Mouse (Mus musculus): Measurements from ENCODE around the gene Zfp212. TPM values are rescaled to one million over a fixed set of nuclear protein-coding genes. Genes with fewer than 3 reads are reported as not detected.

The Zfp212 gene
- polyA plus RNA-seq (2015; fragmentation: Nextera tagmentation; extraction: Ambion mirVana) = 22.1 and 24.6 TPM in 2 replicates

DNA sequence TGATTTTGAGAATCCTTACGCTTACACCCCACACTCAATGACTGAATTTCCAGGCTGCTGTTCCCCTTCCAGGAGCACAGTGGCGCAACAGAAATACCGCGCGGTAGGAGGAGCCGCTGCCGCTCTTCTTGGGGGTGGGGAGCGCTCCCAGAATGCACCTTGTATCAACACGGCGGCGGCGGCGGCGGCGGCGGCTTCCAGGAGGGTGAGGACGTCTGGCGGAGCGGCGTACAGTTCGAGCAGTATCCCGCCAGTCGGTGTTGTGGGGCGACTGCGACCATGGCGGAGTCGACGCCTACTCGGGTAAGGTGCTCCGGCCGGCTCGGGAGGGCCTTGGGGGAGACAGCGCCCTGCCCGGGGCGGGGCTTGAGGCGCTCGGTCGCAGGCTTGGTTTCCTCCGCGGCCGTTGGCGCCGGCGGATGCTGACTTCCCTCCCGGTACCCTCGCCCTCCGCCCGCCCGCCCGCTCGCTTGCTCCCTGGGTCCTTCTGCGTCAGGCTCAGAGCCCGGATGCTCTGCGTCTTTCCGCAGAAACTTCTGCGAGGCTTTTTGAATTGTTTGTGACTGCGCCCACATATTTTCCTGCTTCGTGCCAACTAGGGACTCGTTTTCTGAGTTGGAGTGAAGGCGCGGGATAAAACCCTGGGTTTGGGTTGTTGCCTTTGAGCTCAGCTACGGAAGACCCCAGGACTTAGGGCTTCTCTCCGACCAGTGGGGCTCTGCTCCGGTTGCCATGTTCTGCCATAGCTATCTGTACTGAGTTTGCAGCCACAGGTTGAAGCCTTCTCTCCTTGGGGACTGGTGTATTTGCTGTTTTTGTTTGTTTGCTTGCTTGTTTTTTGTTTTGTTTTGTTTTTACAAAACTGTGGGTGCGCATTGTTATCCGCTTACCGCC lies at the start of gene Zfp212:
Zfp212 (plus strand) TSS at position 30 of the 894 bp plus-strand sequence.
- Histone ChIP-seq H3K4me1 (peaks cover 19% of the 10 kb centered on the region), H3K36me3 (no peaks in the 10 kb centered on the region), H3K27ac (replicated peaks) (peak within 1 kb of the TSS; percentile 98), H3K27me3 (no peaks in the 10 kb centered on the region), H3K4me3 (peak within 1 kb of the TSS; percentile 94), H3K9me3 (no peaks in the 10 kb centered on the region), H3K4me2 (replicated peaks) (peak within 1 kb of the TSS; percentile 62), H3K9ac (replicated peaks) (peak within 1 kb of the TSS; percentile 90)
- peak; percentile 97 for ATAC-seq (replicated peaks)
- WGBS = under 1% methylated on average over 67 of the region's 67 CpGs

DNA sequence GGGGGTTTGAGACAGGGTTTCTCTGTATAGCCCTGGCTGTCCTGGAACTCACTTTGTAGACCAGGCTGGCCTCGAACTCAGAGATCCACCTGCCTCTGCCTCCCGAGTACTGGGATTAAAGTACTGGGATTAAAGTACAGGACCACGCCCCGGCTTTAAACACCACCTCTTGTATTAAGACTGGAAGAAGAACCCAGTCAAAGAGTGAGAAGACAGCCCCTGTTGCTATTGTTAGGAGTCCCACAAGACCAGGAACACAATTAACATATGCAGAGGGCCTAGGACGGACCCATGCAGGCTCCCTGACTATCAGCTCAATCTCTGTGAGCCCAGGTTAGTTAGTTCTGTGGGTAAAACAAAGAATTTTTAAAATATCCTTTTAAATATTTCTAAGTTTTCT lies 48.0 kb upstream of the Zfp212 start:
- H3K9me3 ChIP-seq = no peaks in the 10 kb centered on the region
- H3K36me3 ChIP-seq = peaks cover 10% of the 10 kb centered on the region
- H3K4me1 ChIP-seq = no peaks in the 10 kb centered on the region
- no peak overlapping the region for H3K4me3 ChIP-seq
- whole genome bisulfite sequencing = 89% methylated on average over 5 of the region's 5 CpGs
- no peaks in the 10 kb centered on the region for H3K27me3 ChIP-seq
- no peak overlapping the region for H3K4me2 ChIP-seq (replicated peaks)
- no peak for ATAC-seq (replicated peaks)
- no peak overlapping the region for H3K27ac ChIP-seq (replicated peaks)
- no peak overlapping the region for H3K9ac ChIP-seq (replicated peaks)

DNA sequence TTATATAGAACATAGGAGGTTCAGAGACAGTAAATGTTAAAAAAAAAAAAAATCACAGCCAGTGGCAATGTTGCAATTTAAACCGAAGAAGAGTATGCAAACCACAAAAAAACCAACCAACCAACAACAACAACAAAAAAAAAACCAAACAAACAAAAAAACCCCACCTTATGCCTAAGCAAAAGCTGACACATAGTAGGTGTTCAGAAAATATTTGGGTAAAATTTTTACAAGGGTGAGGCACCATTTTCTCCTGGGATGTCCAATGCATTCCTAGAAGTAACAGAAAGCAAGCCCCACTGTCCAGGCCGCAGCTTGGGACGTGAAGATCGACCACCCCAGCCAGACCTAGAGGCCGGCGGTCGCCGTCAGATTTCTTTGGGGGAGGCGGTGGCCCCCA lies 43.2 kb upstream of the Zfp212 start, which contains the start of gene Zfp282:
Zfp282 (plus strand) TSS at position 147 of the 400 bp plus-strand sequence.
- H3K4me3 ChIP-seq = peak within 1 kb of the TSS; percentile 100
- H3K36me3 ChIP-seq = peaks cover 18% of the 10 kb centered on the region
- ATAC-seq (replicated peaks) = no peak
- H3K9me3 ChIP-seq = no peaks in the 10 kb centered on the region
- peak within 1 kb of the TSS; percentile 78 for H3K4me2 ChIP-seq (replicated peaks)
- H3K27me3 ChIP-seq = no peaks in the 10 kb centered on the region
- H3K27ac ChIP-seq (replicated peaks) = peak within 1 kb of the TSS; percentile 98
- WGBS = 7% methylated on average over 9 of the region's 9 CpGs
- peak within 1 kb of the TSS; percentile 99 for H3K9ac ChIP-seq (replicated peaks)
- H3K4me1 ChIP-seq = peaks cover 21% of the 10 kb centered on the region

DNA sequence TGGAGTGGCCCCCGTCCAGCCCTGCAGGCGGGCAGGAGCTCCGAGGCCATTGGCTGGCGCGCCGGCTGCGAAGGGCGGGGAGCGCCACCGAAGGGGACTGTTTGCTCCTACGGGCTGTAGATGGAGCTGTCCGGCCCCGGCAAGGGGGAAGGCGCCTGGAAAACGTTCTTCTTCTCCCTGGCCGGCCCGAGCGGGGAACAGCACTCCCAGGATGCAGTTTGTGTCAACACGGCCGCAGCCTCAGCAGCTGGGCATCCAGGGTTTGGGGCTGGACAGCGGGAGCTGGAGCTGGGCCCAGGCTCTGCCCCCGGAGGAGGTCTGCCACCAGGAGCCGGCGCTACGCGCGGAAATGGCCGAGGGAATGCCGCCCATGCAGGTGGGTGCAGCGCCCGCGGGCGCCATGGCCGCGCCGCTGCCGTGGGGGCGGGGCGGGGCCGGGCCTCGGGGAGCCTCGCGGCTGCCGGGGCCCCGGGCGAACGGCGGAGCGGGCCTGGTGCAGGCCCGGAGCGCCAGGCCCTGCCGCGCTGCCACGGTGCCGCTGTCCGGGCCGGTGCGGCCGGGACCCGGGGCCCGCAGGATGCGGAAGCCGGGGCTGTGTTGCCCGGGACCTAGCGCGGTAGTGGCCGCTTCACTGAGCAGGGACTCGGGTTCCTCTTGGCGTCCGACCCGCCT lies 42.7 kb upstream of the Zfp212 start:
- Histone ChIP-seq H3K9ac (replicated peaks) (peak overlapping the region; percentile 99), H3K36me3 (peaks cover 22% of the 10 kb centered on the region), H3K27me3 (no peaks in the 10 kb centered on the region), H3K4me1 (peaks cover 21% of the 10 kb centered on the region), H3K9me3 (no peaks in the 10 kb centered on the region), H3K4me2 (replicated peaks) (peak overlapping the region; percentile 78), H3K27ac (replicated peaks) (peak overlapping the region; percentile 98), H3K4me3 (peak overlapping the region; percentile 100)
- peak; percentile 97 for ATAC-seq (replicated peaks)
- under 1% methylated on average over 58 of the region's 71 CpGs for WGBS

DNA sequence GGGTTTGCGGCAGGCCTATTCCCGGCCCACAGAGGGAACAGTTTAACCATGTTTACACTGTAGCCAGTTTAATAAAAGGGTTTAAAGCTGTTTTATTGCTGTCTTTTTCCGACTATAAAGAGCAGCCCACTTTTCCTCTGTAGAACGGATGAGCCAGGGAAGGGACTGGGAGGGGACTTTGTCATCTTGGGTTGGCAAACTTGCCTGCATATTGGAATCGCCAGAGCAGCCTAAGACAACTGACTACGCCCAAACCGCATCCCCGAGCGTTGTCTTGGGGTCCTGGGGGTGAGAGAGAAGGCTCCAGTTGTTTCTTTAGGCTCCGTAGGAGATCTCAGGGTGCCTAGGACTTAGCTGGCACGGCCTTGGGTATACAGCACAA lies 42.2 kb upstream of the Zfp212 start:
- Histone ChIP-seq H3K4me1 (peaks cover 21% of the 10 kb centered on the region), H3K4me2 (replicated peaks) (peak overlapping the region; percentile 78), H3K27me3 (no peaks in the 10 kb centered on the region), H3K4me3 (peak overlapping the region; percentile 100), H3K9me3 (no peaks in the 10 kb centered on the region), H3K36me3 (peaks cover 27% of the 10 kb centered on the region), H3K27ac (replicated peaks) (peak overlapping the region; percentile 98), H3K9ac (replicated peaks) (peak overlapping the region; percentile 99)
- under 1% methylated on average over 11 of the region's 11 CpGs for WGBS
- ATAC-seq (replicated peaks) = no peak

- no peak for ATAC-seq (replicated peaks)
- Histone ChIP-seq H3K4me1 (peaks cover 21% of the 10 kb centered on the region), H3K4me2 (replicated peaks) (peak overlapping the region; percentile 78), H3K27ac (replicated peaks) (peak overlapping the region; percentile 98), H3K36me3 (peaks cover 32% of the 10 kb centered on the region), H3K4me3 (peak overlapping the region; percentile 100), H3K9ac (replicated peaks) (peak overlapping the region; percentile 99), H3K9me3 (no peaks in the 10 kb centered on the region), H3K27me3 (no peaks in the 10 kb centered on the region)
- WGBS = 50% methylated on average over 3 of the region's 3 CpGs
Measured at GRCm38 (mm10) chr6:47878593-47878992, 41.7 kb upstream of the Zfp212 start.

DNA sequence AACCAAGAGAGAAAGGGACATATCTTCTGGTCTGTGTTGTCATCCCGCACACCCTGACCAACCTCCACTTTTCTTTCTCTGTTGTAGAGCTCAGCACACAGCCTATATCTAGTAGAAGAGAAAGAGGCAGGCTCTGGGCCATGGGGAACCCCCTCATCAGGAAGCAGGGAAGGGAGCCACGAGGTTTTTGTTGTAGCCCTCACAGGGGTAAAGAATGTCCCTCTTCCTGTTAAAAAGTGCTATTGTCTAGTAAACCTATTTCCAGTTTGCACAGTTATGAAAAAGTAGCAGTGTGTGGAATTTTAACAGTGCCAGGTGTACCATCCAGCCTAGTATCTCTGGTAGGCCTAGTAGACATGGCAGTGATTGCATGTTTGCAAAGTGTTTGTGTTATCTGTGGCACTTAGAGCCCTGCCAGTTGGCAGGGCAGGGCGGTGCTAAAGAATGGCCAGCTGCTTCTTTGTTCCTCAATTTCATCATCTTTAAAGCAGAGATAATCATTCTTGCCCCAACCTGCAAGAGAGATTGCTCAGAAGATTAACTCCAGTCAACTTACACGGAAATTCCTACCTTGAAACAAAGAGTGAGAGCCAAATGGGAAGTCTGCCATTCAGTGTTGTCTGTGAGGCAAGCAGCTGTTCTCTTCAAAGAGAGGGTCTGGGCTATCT lies 41.1 kb upstream of the Zfp212 start:
- Histone ChIP-seq H3K4me1 (peaks cover 21% of the 10 kb centered on the region), H3K27me3 (no peaks in the 10 kb centered on the region), H3K4me3 (peak overlapping the region; percentile 100), H3K9me3 (no peaks in the 10 kb centered on the region), H3K36me3 (peaks cover 37% of the 10 kb centered on the region), H3K9ac (replicated peaks) (peak overlapping the region; percentile 99), H3K4me2 (replicated peaks) (peak overlapping the region; percentile 78), H3K27ac (replicated peaks) (0 out of 2 replicates have a peak overlapping the region, but pooled peaks have one; percentile 98)
- 65% methylated on average over 4 of the region's 4 CpGs for WGBS
- ATAC-seq (replicated peaks) = no peak

DNA sequence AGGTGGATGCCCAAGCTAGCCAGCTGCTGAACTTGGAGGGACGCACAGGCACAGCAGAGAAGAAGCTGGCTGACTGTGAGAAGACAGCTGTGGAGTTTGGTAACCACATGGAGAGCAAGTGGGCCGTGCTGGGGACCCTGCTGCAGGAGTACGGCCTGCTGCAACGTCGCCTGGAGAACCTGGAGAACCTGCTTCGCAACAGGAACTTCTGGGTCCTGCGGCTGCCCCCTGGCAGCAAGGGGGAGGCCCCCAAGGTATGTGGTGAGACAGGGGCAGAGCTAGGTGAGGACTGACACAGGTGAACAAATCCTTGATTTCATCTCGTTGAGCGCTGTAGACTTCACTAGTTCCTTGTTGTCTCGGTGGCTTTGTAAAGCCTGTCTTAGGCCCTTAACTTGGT lies 40.1 kb upstream of the Zfp212 start:
- WGBS = 99% methylated on average over 10 of the region's 10 CpGs
- Histone ChIP-seq H3K36me3 (peaks cover 46% of the 10 kb centered on the region), H3K9ac (replicated peaks) (no peak overlapping the region), H3K9me3 (no peaks in the 10 kb centered on the region), H3K4me2 (replicated peaks) (no peak overlapping the region), H3K27me3 (no peaks in the 10 kb centered on the region), H3K4me1 (peaks cover 21% of the 10 kb centered on the region), H3K27ac (replicated peaks) (no peak overlapping the region), H3K4me3 (no peak overlapping the region)
- no peak for ATAC-seq (replicated peaks)

- H3K36me3 ChIP-seq = peaks cover 81% of the 10 kb centered on the region
- no peak overlapping the region for H3K9ac ChIP-seq (replicated peaks)
- no peaks in the 10 kb centered on the region for H3K9me3 ChIP-seq
- H3K4me1 ChIP-seq = no peaks in the 10 kb centered on the region
- whole genome bisulfite sequencing = 89% methylated on average over 8 of the region's 8 CpGs
- no peak overlapping the region for H3K27ac ChIP-seq (replicated peaks)
- no peak for ATAC-seq (replicated peaks)
- H3K27me3 ChIP-seq = no peaks in the 10 kb centered on the region
- no peak overlapping the region for H3K4me2 ChIP-seq (replicated peaks)
- H3K4me3 ChIP-seq = no peak overlapping the region
Measured at GRCm38 (mm10) chr6:47888812-47889383, 31.4 kb upstream of the Zfp212 start.

DNA sequence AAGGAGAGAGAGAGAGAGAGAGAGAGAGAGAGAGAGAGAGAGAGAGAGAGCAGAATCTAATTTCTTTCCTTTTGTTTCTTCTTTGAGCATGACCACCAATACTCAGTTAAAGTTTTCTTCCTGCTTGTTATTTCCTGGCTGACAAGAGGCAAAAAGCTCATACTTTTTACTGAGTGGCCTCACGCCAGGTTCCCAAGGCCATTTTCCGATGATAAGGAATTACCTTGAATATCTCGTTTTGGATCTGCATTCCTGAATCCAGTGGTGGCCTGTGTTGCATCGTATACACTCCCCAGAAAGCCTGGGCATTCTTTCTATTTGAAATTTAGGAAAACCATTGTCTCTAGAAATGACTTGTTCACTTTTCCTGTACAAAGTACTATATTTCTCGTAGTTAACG lies 20.9 kb upstream of the Zfp212 start:
- no peak for ATAC-seq (replicated peaks)
- no peak overlapping the region for H3K4me3 ChIP-seq
- no peak overlapping the region for H3K9ac ChIP-seq (replicated peaks)
- H3K27me3 ChIP-seq = no peaks in the 10 kb centered on the region
- H3K27ac ChIP-seq (replicated peaks) = no peak overlapping the region
- H3K9me3 ChIP-seq = no peaks in the 10 kb centered on the region
- 95% methylated on average over 6 of the region's 6 CpGs for WGBS
- H3K4me2 ChIP-seq (replicated peaks) = no peak overlapping the region
- H3K36me3 ChIP-seq = peaks cover 64% of the 10 kb centered on the region
- no peaks in the 10 kb centered on the region for H3K4me1 ChIP-seq

GRCm38 (mm10) chr6:47903587-47903986 lies 16.7 kb upstream of the Zfp212 start:
- no peak for ATAC-seq (replicated peaks)
- no peak overlapping the region for H3K9ac ChIP-seq (replicated peaks)
- H3K9me3 ChIP-seq = no peaks in the 10 kb centered on the region
- H3K4me1 ChIP-seq = no peaks in the 10 kb centered on the region
- H3K27ac ChIP-seq (replicated peaks) = no peak overlapping the region
- peaks cover 90% of the 10 kb centered on the region for H3K36me3 ChIP-seq
- no peak overlapping the region for H3K4me3 ChIP-seq
- H3K27me3 ChIP-seq = no peaks in the 10 kb centered on the region
- WGBS = 80% methylated on average over 4 of the region's 4 CpGs
- H3K4me2 ChIP-seq (replicated peaks) = no peak overlapping the region

All from forebrain, embryonic 15.5 days (tissue).